Mouse (Mus musculus) bone marrow macrophage, adult 2 months (primary cell): ENCODE results near the gene Dbx1.

Source experiments
- CTCF ChIP-seq: IDR thresholded peaks from 2 replicates; pipeline ENCODE4 v1.5.1; 2012; ENCODE audit warnings: low read depth, mild to moderate bottlenecking, low read length, moderate library complexity
- POLR2A ChIP-seq: IDR thresholded peaks from 2 replicates; pipeline ENCODE4 v1.6.1; 2012; ENCODE audit warnings: mild to moderate bottlenecking, low read depth, low read length, borderline replicate concordance

DNA sequence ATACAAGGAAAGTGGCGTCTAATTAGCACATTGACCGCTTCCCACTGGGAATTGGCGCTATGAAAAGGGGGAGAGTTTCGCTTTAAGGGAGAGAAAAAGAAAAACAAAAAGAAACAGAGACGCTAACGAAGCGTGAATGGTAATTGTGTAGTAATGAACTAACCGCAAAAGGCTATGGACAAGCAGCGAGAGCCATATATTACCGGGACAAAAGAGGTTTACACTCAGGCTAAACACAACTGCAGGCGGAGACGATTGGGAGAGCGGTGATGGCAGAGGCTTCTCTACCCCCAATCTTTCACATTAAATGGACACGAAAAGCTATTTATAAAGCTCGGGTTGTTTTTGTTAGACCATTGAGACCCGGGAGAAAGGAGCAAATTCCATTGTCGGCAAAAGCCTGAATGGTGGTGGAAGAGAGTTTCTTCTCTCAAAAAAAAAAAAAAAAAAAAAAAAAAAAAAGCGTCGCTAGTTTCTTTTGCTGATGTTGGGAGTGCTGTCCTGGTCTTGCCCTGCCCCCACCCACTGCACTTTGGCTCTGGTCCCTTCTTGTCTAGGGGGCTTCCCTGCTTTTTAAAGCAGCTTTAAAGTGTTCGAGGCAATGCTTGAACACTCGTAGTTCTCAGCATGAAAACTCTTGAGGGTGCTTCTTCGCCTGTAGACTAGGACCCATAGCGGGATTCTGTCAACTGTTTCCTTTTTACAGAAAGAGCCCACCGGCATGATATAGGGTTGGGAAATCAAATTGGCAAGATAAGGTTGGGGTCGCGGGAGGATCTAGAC is 2.2 kb downstream of the Dbx1 start:
- TF ChIP-seq POLR2A (no peak), CTCF (no peak)
